Mouse (Mus musculus): Measurements from ENCODE around the gene Map2k5. TPM values are rescaled to one million over a fixed set of nuclear protein-coding genes. Genes with fewer than 3 reads are reported as not detected.

Map2k5 gene
- polyA plus RNA-seq, 1 experiment: 23.1 TPM

- Histone ChIP-seq H3K27ac (replicated peaks; ENCODE audit: low read depth, low read length) (peak overlapping the region; percentile 79), H3K4me3 (ENCODE audit: insufficient read depth, low read depth, low read length) (peak overlapping the region; percentile 82), H3K4me1 (ENCODE audit: control insufficient read depth, insufficient read depth, insufficient read length, low read length) (no peaks in the 10 kb centered on the region)
Measured at GRCm38 (mm10) chr9:63132673-63133601, 244.8 kb downstream of the Map2k5 start.

DNA sequence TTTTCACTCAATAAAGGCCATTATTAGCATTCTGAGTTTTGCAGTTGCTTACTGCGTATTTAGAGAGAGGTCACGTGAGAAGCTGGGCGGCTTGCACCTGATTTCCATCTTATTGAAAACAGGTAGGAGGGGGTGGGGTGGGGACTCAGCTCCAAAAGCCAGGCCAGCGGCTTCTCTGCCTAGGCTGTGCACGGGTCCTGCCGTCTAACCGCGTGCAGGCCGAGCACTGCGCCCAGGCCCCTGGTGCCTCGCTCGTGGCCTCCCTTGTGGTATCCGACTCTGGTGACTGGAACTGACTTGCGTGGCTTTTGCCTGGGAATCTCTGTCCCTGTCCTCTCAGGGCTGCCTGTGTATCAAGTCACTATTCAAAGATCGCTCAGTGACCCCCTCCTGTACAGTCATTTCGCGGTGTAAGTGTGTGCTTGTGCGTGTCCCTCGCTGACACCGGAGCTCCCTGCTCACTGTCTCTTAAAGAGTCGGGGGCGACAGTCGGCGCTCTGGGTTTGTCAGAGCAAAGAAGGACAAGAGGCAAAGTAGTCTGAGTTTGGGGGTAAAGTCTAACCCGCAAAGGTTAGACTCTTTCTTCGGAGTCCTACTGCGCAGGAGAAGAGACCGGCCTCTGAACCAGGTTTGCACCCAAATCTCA lies 245.6 kb downstream of the Map2k5 start:
- no peak overlapping the region for H3K27ac ChIP-seq (replicated peaks; ENCODE audit: low read depth, low read length)
- H3K4me3 ChIP-seq (ENCODE audit: insufficient read depth, low read depth, low read length): peak overlapping the region; percentile 82
- no peaks in the 10 kb centered on the region for H3K4me1 ChIP-seq (ENCODE audit: control insufficient read depth, insufficient read depth, insufficient read length, low read length)

DNA sequence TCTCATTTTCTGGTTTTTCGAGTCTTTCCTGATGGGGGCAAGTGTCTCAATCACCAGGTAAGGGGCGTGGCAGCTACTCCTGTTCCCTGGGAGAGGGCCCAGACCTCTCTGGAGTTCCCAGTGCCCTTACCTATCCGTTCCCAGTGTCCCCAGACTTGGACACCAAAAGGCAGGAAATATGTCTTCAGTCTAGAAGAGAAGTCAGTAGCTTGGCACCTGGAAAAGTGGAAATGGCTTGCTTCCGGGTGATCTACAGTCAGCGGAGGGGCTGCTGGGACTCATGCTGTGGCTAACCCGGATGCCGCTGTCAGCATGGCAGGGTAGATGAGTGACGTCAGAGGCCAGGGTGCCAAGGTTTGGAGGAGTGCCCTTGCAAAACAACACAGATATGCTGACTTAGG lies 248.1 kb downstream of the Map2k5 start:
- H3K4me3 ChIP-seq (ENCODE audit: insufficient read depth, low read depth, low read length): no peak overlapping the region

DNA sequence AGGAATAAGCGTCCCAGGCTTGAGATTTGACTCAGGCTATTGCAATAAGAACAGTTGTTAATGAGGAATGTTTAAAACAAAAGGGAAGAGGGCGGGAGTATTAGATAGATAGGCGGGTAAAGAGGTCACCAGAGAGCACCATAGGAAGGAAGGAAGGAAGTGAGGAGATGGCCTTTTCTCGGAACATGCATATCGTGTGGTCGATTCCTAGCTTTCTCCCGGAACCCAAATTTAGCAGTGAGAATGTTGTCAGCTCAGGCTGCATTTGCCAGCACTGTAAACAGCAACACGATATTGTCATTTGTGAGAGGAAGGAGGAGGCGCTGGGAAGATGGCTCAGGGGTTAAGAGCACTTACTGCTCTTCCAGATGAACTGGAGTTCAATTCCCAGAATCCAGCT lies 253.2 kb downstream of the Map2k5 start:
- H3K4me3 ChIP-seq (ENCODE audit: insufficient read depth, low read depth, low read length): peak overlapping the region; percentile 1; the same call in 1 of the 2 replicates
- H3K4me1 ChIP-seq (ENCODE audit: control insufficient read depth, insufficient read depth, insufficient read length, low read length): no peaks in the 10 kb centered on the region
- 0 out of 2 replicates have a peak overlapping the region, but pooled peaks have one; percentile 6 for H3K27ac ChIP-seq (replicated peaks; ENCODE audit: low read depth, low read length)

More for the DNA sequence above, 248.1 kb downstream of the Map2k5 start:
- H3K4me1 ChIP-seq (ENCODE audit: control insufficient read depth, insufficient read depth, insufficient read length, low read length): no peaks in the 10 kb centered on the region
- H3K27ac ChIP-seq (replicated peaks; ENCODE audit: low read depth, low read length): no peak overlapping the region

- no peaks in the 10 kb centered on the region for H3K4me1 ChIP-seq (ENCODE audit: control insufficient read depth, insufficient read depth, insufficient read length, low read length)
- 0 out of 2 replicates have a peak overlapping the region, but pooled peaks have one; percentile 9 for H3K27ac ChIP-seq (replicated peaks; ENCODE audit: low read depth, low read length)
- H3K4me3 ChIP-seq (ENCODE audit: insufficient read depth, low read depth, low read length): peak overlapping the region; percentile 62
Measured at GRCm38 (mm10) chr9:63123451-63124438, 254.0 kb downstream of the Map2k5 start.

DNA sequence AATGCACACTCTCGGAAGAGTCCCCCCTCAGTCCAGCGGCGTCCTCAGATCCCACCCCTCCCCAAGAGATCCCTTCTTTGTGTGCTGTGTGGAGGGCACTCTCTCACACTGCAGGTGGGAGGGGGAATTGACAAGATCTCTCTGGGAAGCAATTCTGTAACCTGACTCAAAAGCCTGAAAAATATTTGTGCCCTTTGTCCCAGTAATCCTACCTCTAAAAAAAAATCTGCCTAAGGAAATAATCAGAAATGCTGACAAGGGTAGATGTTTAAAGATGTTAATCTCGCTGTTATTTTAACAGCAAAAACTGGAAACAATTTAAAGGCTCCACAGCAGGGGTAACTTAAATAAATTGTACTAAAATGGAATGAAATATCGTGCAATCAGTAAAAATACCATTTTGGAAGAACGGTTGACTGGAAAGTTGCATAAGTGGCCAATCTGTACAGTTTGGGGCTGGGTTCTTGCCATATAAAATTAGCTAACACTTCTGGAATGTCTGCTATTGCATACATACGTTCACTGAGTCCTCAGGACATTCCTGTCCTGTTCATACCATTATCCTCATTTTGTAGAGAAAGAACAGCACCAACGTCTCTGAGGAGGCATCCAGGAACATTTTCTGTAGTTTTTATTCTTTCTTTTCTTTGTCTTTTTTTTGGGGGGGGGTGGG lies 255.4 kb downstream of the Map2k5 start:
- no peaks in the 10 kb centered on the region for H3K4me1 ChIP-seq (ENCODE audit: control insufficient read depth, insufficient read depth, insufficient read length, low read length)
- H3K4me3 ChIP-seq (ENCODE audit: insufficient read depth, low read depth, low read length): no peak overlapping the region
- H3K27ac ChIP-seq (replicated peaks; ENCODE audit: low read depth, low read length): no peak overlapping the region

DNA sequence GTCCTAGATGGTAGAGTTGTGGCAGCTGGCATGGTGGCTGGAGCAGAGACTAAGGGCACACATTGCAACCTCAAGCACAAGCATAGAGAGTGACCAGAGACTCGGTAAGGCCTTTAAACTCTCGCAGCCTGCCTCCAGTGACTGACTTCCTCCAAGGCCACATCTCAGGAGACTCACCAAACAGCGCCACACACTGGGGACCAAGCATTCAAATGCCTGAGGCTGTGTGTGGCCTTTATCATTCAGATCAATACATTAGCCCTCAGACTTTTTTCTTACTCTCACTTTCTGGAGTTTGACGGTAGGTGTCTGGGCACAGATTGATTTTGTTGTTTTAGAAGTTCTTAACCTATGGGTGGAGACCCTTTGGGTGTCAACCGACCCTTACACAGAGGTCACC lies 259.3 kb downstream of the Map2k5 start:
- Histone ChIP-seq H3K4me1 (ENCODE audit: control insufficient read depth, insufficient read depth, insufficient read length, low read length) (no peaks in the 10 kb centered on the region), H3K4me3 (ENCODE audit: insufficient read depth, low read depth, low read length) (no peak overlapping the region), H3K27ac (replicated peaks; ENCODE audit: low read depth, low read length) (no peak overlapping the region)

Other genes starting within 250 kb of the Map2k5 start
- gene Skor1, start 228.9 kb downstream of the Map2k5 start, polyA plus RNA-seq (2012; ENCODE audit: insufficient read depth, insufficient read length, missing spikeins): not detected in 2 replicates
- 79.9 and 109 TPM in 2 replicates for gene 2300009A05Rik, start 21.3 kb upstream of the Map2k5 start, polyA plus RNA-seq (2012; ENCODE audit: insufficient read depth, insufficient read length, missing spikeins)
- not detected in 2 replicates for gene Iqch, start 224.6 kb upstream of the Map2k5 start, polyA plus RNA-seq (2012; ENCODE audit: insufficient read depth, insufficient read length, missing spikeins)
- 9.2 and 12.3 TPM in 2 replicates for gene Aagab, start 224.8 kb upstream of the Map2k5 start, polyA plus RNA-seq (2012; ENCODE audit: insufficient read depth, insufficient read length, missing spikeins)

Data from brown adipose tissue, adult 24 weeks (tissue).